Mouse (Mus musculus) ES-CJ7 (cell line): ENCODE measurements around the gene Esyt2.
A peak's percentile ranks its signal among the peaks of the same experiment; 100 is the strongest.

Experiments
- DNase-seq: peaks from one replicate; pipeline ENCODE4 v3.0.0; 2011; ENCODE audit warnings: low read depth, low spot score

Esyt2 gene

GRCm38 (mm10) chr12:116362091-116362490, 81.1 kb downstream of the Esyt2 start:
- no peak for DNase-seq

GRCm38 (mm10) chr12:116366900-116367299, 85.9 kb downstream of the Esyt2 start:
- DNase-seq, result no peak

- no peak for DNase-seq
These were observed 86.3 kb downstream of the Esyt2 start for GRCm38 (mm10) chr12:116367346-116367745.

- no peak for DNase-seq
These were observed 87.9 kb downstream of the Esyt2 start for GRCm38 (mm10) chr12:116368857-116369256.

- no peak for DNase-seq
These were observed 102.1 kb downstream of the Esyt2 start for GRCm38 (mm10) chr12:116383101-116383500.

GRCm38 (mm10) chr12:116383995-116384394, 103.0 kb downstream of the Esyt2 start:
- no peak for DNase-seq

- no peak for DNase-seq
These were observed 105.8 kb downstream of the Esyt2 start for GRCm38 (mm10) chr12:116386802-116387201.

GRCm38 (mm10) chr12:116389868-116390267, 108.9 kb downstream of the Esyt2 start:
- no peak for DNase-seq

- peak; percentile 22 for DNase-seq
These were observed 113.3 kb downstream of the Esyt2 start for GRCm38 (mm10) chr12:116394327-116394726.

- DNase-seq, result no peak
These were observed 114.3 kb downstream of the Esyt2 start for GRCm38 (mm10) chr12:116395312-116395711.

- DNase-seq, result peak; percentile 28
These were observed 115.2 kb downstream of the Esyt2 start for GRCm38 (mm10) chr12:116396072-116396695.

GRCm38 (mm10) chr12:116404012-116404679, 123.2 kb downstream of the Esyt2 start:
- peak; percentile 10 for DNase-seq

GRCm38 (mm10) chr12:116405045-116405835, 124.2 kb downstream of the Esyt2 start, which contains the start of gene Ncapg2:
Gene Ncapg2, plus strand, starts transcription at chr12:116405402.
- DNase-seq, result peak; percentile 99

- DNase-seq, result peak; percentile 15
These were observed 124.8 kb downstream of the Esyt2 start for GRCm38 (mm10) chr12:116405836-116406155.

GRCm38 (mm10) chr12:116407883-116408282, 126.9 kb downstream of the Esyt2 start:
- DNase-seq, result no peak

GRCm38 (mm10) chr12:116414941-116415340, 133.9 kb downstream of the Esyt2 start:
- no peak for DNase-seq

- no peak for DNase-seq
These were observed 135.5 kb downstream of the Esyt2 start for GRCm38 (mm10) chr12:116416514-116416913.

GRCm38 (mm10) chr12:116421656-116422055, 140.7 kb downstream of the Esyt2 start:
- no peak for DNase-seq

- DNase-seq, result peak; percentile 6
These were observed 144.4 kb downstream of the Esyt2 start for GRCm38 (mm10) chr12:116425392-116425791.

- DNase-seq, result no peak
These were observed 152.7 kb downstream of the Esyt2 start for GRCm38 (mm10) chr12:116433742-116434141.

GRCm38 (mm10) chr12:116435232-116435631, 154.2 kb downstream of the Esyt2 start:
- no peak for DNase-seq

- no peak for DNase-seq
These were observed 155.1 kb downstream of the Esyt2 start for GRCm38 (mm10) chr12:116436125-116436524.

- DNase-seq, result no peak
These were observed 157.6 kb downstream of the Esyt2 start for GRCm38 (mm10) chr12:116438591-116438990.
